21 mouse cellular contexts compared by ENCODE assay signal in the genomic region with DNA sequence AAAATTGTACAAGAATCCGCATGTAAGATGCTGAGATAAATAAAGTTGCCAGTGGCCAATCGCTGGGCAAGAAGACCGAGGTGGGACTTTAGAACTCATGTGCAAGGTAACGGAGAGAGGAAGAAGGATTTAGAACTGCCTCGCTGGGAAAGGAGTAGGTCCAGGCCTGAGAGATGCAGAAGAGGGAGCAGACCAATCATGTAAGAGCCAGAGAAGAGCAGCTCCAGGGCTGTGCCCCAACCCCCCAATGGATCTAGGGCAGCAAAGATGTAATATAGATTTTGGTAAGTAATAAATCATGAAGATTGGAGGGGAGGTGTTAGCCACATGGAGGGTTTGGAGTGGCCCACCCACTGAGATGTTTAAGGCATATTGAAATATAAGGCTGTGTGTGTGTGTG.
DNase-seq lines count a peak whose midpoint lies in the region; ATAC-seq and TF ChIP-seq lines count a peak whose summit lies in the region.
"Had no signal": no experiment of that assay in that cellular context is flagged by ENCODE, and none has a peak within 500 bp of the region (broad histone marks: within the 10 kb centered on the region; RNA-seq: fewer than 3 reads in every experiment).

No protein-coding gene starts in this region.

- H3K9me3 ChIP-seq in limb, embryonic 11.5 days (ENCODE audit: control insufficient read depth, low read length) = no peaks in the 10 kb centered on the region
- no peaks in the 10 kb centered on the region for H3K9me3 ChIP-seq in limb, embryonic 10.5 days (replicated peaks)
- H3K9me3 ChIP-seq in limb, embryonic 14.5 days (ENCODE audit: control insufficient read depth, low read length) = no peaks in the 10 kb centered on the region
- H3K9me3 ChIP-seq in midbrain, embryonic 11.5 days (ENCODE audit: control insufficient read depth, low read length) = no peaks in the 10 kb centered on the region
- H3K9me3 ChIP-seq in midbrain, embryonic 15.5 days = no peaks in the 10 kb centered on the region
- H3K9me3 ChIP-seq: embryonic facial prominence, embryonic 15.5 days; forebrain, embryonic 10.5 days; heart, embryonic 13.5 days had no signal

- H3K4me2 ChIP-seq in limb, embryonic 11.5 days (ENCODE audit: low read depth, severe bottlenecking) = no peak overlapping the region
- no peak overlapping the region for H3K4me2 ChIP-seq in limb, embryonic 14.5 days (replicated peaks; ENCODE audit: low read depth, low read length, severe bottlenecking)
- H3K4me2 ChIP-seq in midbrain, embryonic 11.5 days = no peak overlapping the region
- H3K4me2 ChIP-seq in midbrain, embryonic 15.5 days = no peak overlapping the region
- H3K4me2 ChIP-seq: embryonic facial prominence, embryonic 15.5 days; heart, embryonic 13.5 days had no signal

- WGBS in limb, embryonic 11.5 days = 89% methylated on average over 5 of the region's 5 CpGs
- WGBS in limb, embryonic 10.5 days = 90% methylated on average over 5 of the region's 5 CpGs
- 74% methylated on average over 5 of the region's 5 CpGs for WGBS in limb, embryonic 14.5 days
- WGBS in midbrain, embryonic 11.5 days = 93% methylated on average over 5 of the region's 5 CpGs
- 83% methylated on average over 5 of the region's 5 CpGs for WGBS in midbrain, embryonic 15.5 days

- no peak for DNase-seq in limb, embryonic 11.5 days (ENCODE audit: low spot score)
- no peak for DNase-seq in limb, embryonic 10.5 days (ENCODE audit: low spot score)
- peak; percentile 9 for DNase-seq in limb, embryonic 14.5 days (ENCODE audit: low spot score)
- no peak for DNase-seq in midbrain, embryonic 11.5 days (ENCODE audit: low spot score, missing footprints)
- DNase-seq in thymus, postnatal 14 days = no peak
- DNase-seq in heart, adult 8-10 months (ENCODE audit: low spot score) = no peak
- DNase-seq in kidney, adult 8-10 months = no peak
- DNase-seq: adrenal gland, postnatal 10 days; cerebellum, adult 11 months; cerebellum, adult 8-10 months; cerebellum, postnatal 14 days; embryo, embryonic 11 days; gastrocnemius, adult 2 months; gastrocnemius, postnatal 25 days; heart, postnatal 36 days had no signal

- H3K27me3 ChIP-seq in limb, embryonic 11.5 days (ENCODE audit: control insufficient read depth, insufficient read depth, low read length) = no peaks in the 10 kb centered on the region
- H3K27me3 ChIP-seq in limb, embryonic 10.5 days (ENCODE audit: low read depth, poor library complexity, severe bottlenecking) = no peaks in the 10 kb centered on the region
- H3K27me3 ChIP-seq in limb, embryonic 14.5 days (ENCODE audit: control insufficient read depth, insufficient read depth, low read length) = no peaks in the 10 kb centered on the region
- no peaks in the 10 kb centered on the region for H3K27me3 ChIP-seq in midbrain, embryonic 11.5 days (ENCODE audit: control insufficient read depth, insufficient read depth, low read length)
- H3K27me3 ChIP-seq in midbrain, embryonic 15.5 days (replicated peaks) = no peaks in the 10 kb centered on the region
- H3K27me3 ChIP-seq: embryonic facial prominence, embryonic 15.5 days; heart, embryonic 13.5 days had no signal

- peaks cover 3% of the 10 kb centered on the region; the same call in 1 of the 2 replicates for H3K4me1 ChIP-seq in limb, embryonic 11.5 days (ENCODE audit: control insufficient read depth, insufficient read depth, low read length)
- peaks cover 12% of the 10 kb centered on the region for H3K4me1 ChIP-seq in limb, embryonic 10.5 days
- H3K4me1 ChIP-seq in limb, embryonic 14.5 days (ENCODE audit: control insufficient read depth, insufficient read depth, low read length) = peaks cover 17% of the 10 kb centered on the region
- H3K4me1 ChIP-seq in midbrain, embryonic 11.5 days (ENCODE audit: control insufficient read depth, insufficient read depth, low read length) = no peaks in the 10 kb centered on the region
- peaks cover 19% of the 10 kb centered on the region for H3K4me1 ChIP-seq in midbrain, embryonic 15.5 days
- H3K4me1 ChIP-seq: embryonic facial prominence, embryonic 15.5 days; heart, embryonic 13.5 days had no signal

- ATAC-seq in limb, embryonic 11.5 days (ENCODE audit: insufficient number of reproducible peaks, low FRiP score, low TSS enrichment, low read depth) = peak; percentile 35; the same call in 1 of the 2 replicates
- no peak for ATAC-seq in limb, embryonic 14.5 days (ENCODE audit: low FRiP score, low read depth)
- ATAC-seq in midbrain, embryonic 11.5 days (ENCODE audit: low FRiP score) = 0 out of 2 replicates have a peak, but pooled peaks have one; percentile 33
- ATAC-seq in midbrain, embryonic 15.5 days (replicated peaks) = 0 out of 2 replicates have a peak, but pooled peaks have one; percentile 51
- ATAC-seq: forebrain, embryonic 14.5 days had no signal

- H3K36me3 ChIP-seq in limb, embryonic 11.5 days (ENCODE audit: control insufficient read depth, insufficient read depth, low read length) = no peaks in the 10 kb centered on the region
- no peaks in the 10 kb centered on the region for H3K36me3 ChIP-seq in limb, embryonic 10.5 days
- no peaks in the 10 kb centered on the region for H3K36me3 ChIP-seq in limb, embryonic 14.5 days (ENCODE audit: control insufficient read depth, insufficient read depth, low read length)
- no peaks in the 10 kb centered on the region for H3K36me3 ChIP-seq in midbrain, embryonic 11.5 days (ENCODE audit: control insufficient read depth, insufficient read depth, low read length)
- no peaks in the 10 kb centered on the region for H3K36me3 ChIP-seq in midbrain, embryonic 15.5 days (replicated peaks)
- H3K36me3 ChIP-seq: embryonic facial prominence, embryonic 15.5 days; forebrain, embryonic 10.5 days; heart, embryonic 13.5 days had no signal

- no peak for TF ChIP-seq POLR2A in limb, embryonic 14.5 days (IDR thresholded peaks at IDR 0.05; ENCODE audit: borderline replicate concordance, extremely low read depth, insufficient read depth, insufficient read length)

- no peak overlapping the region for H3K27ac ChIP-seq in limb, embryonic 11.5 days (replicated peaks; ENCODE audit: low read depth, low read length)
- no peak overlapping the region for H3K27ac ChIP-seq in limb, embryonic 10.5 days
- H3K27ac ChIP-seq in limb, embryonic 14.5 days (replicated peaks; ENCODE audit: low read depth, low read length) = no peak overlapping the region
- no peak overlapping the region for H3K27ac ChIP-seq in midbrain, embryonic 11.5 days (ENCODE audit: low read depth, low read length)
- no peak overlapping the region for H3K27ac ChIP-seq in midbrain, embryonic 15.5 days
- H3K27ac ChIP-seq: embryonic facial prominence, embryonic 15.5 days; forebrain, embryonic 10.5 days; gastrocnemius, adult 2 months; heart, embryonic 13.5 days had no signal

- H3K4me3 ChIP-seq in limb, embryonic 11.5 days (ENCODE audit: low read depth, low read length) = no peak overlapping the region
- H3K4me3 ChIP-seq in limb, embryonic 10.5 days = no peak overlapping the region
- no peak overlapping the region for H3K4me3 ChIP-seq in limb, embryonic 14.5 days (replicated peaks; ENCODE audit: low read length)
- H3K4me3 ChIP-seq in midbrain, embryonic 11.5 days (ENCODE audit: low read depth, low read length) = no peak overlapping the region
- H3K4me3 ChIP-seq in midbrain, embryonic 15.5 days = no peak overlapping the region
- H3K4me3 ChIP-seq: embryonic facial prominence, embryonic 15.5 days; erythroblast, embryonic 14.5 days; forebrain, embryonic 10.5 days; gastrocnemius, adult 2 months; heart, embryonic 13.5 days had no signal

- H3K9ac ChIP-seq in limb, embryonic 11.5 days (ENCODE audit: low read length) = no peak overlapping the region
- H3K9ac ChIP-seq in limb, embryonic 14.5 days (ENCODE audit: low read depth, low read length, severe bottlenecking) = no peak overlapping the region
- H3K9ac ChIP-seq in midbrain, embryonic 11.5 days (ENCODE audit: low read length) = no peak overlapping the region
- no peak overlapping the region for H3K9ac ChIP-seq in midbrain, embryonic 15.5 days
- H3K9ac ChIP-seq: embryonic facial prominence, embryonic 15.5 days; heart, embryonic 13.5 days had no signal
